Mouse (Mus musculus): ENCODE measurements around the gene Fxyd4. TPM values are rescaled to one million over a fixed set of nuclear protein-coding genes. Genes with fewer than 3 reads are reported as not detected.

Fxyd4 gene
- not detected for polyA plus RNA-seq (2015; fragmentation: Illumina TruSeq; extraction: RNeasy Lipid Tissue Mini Kit (QIAGEN cat#74804); ENCODE audit: insufficient read depth, low replicate concordance)

GRCm38 (mm10) chr6:117937222-117937932, at the start of gene Fxyd4:
Gene Fxyd4 (minus strand): TSS chr6:117937692.

GRCm38 (mm10) chr6:117900126-117901080, 37.1 kb downstream of the Fxyd4 start, which contains the start of gene Hnrnpf:
Gene Hnrnpf (plus strand): TSS chr6:117900324.

Other genes starting within 250 kb of the Fxyd4 start
- gene Zfp637, start 96.5 kb downstream of the Fxyd4 start, polyA plus RNA-seq (2015; fragmentation: Illumina TruSeq; extraction: RNeasy Lipid Tissue Mini Kit (QIAGEN cat#74804); ENCODE audit: insufficient read depth, low replicate concordance): 21.3 TPM
- gene Zfp239, start 75.6 kb downstream of the Fxyd4 start, polyA plus RNA-seq (2015; fragmentation: Illumina TruSeq; extraction: RNeasy Lipid Tissue Mini Kit (QIAGEN cat#74804); ENCODE audit: insufficient read depth, low replicate concordance): 5.6 TPM
- gene Hnrnpf, start 37.4 kb downstream of the Fxyd4 start, polyA plus RNA-seq (2015; fragmentation: Illumina TruSeq; extraction: RNeasy Lipid Tissue Mini Kit (QIAGEN cat#74804); ENCODE audit: insufficient read depth, low replicate concordance): 950 TPM
- gene Rasgef1a, start 73.7 kb upstream of the Fxyd4 start, polyA plus RNA-seq (2015; fragmentation: Illumina TruSeq; extraction: RNeasy Lipid Tissue Mini Kit (QIAGEN cat#74804); ENCODE audit: insufficient read depth, low replicate concordance): 1.7 TPM
- gene Csgalnact2, start 201.4 kb upstream of the Fxyd4 start, polyA plus RNA-seq (2015; fragmentation: Illumina TruSeq; extraction: RNeasy Lipid Tissue Mini Kit (QIAGEN cat#74804); ENCODE audit: insufficient read depth, low replicate concordance): 37.5 TPM